Mouse (Mus musculus): Measurements from ENCODE around the gene Kansl2. TPM values are rescaled to one million over a fixed set of nuclear protein-coding genes. Genes with fewer than 3 reads are reported as not detected.

Kansl2 gene
- polyA plus RNA-seq, 1 experiment from 2014 or later = 102 TPM

DNA sequence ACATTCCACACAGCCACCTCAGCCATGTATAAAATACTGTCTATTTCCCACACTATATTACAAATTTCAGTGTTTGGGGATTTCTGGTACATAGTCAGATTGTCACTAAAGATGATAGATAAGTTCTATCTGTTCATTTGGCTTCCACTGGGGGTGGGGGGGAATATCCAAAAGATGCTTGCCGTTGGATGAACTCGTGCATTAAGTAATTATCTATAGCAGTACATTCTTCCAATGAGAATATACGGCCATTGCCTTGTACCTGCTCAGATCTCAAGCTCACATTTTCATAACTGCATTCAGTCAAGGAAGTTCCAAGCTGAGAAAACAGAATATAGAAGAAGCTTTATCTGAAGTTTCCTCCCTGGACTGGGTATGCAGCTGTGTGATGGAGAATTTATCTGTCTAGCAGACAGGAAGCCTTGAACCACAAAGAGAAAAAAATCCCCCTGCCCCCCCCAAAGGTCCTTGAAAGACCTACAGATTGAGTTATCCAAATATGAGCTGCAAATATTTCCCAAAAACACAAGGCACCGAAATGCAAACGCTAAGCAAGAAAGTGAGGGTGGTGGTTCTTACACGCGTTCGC lies 47.5 kb downstream of the Kansl2 start:
- H3K27ac ChIP-seq (replicated peaks) = no peak overlapping the region

DNA sequence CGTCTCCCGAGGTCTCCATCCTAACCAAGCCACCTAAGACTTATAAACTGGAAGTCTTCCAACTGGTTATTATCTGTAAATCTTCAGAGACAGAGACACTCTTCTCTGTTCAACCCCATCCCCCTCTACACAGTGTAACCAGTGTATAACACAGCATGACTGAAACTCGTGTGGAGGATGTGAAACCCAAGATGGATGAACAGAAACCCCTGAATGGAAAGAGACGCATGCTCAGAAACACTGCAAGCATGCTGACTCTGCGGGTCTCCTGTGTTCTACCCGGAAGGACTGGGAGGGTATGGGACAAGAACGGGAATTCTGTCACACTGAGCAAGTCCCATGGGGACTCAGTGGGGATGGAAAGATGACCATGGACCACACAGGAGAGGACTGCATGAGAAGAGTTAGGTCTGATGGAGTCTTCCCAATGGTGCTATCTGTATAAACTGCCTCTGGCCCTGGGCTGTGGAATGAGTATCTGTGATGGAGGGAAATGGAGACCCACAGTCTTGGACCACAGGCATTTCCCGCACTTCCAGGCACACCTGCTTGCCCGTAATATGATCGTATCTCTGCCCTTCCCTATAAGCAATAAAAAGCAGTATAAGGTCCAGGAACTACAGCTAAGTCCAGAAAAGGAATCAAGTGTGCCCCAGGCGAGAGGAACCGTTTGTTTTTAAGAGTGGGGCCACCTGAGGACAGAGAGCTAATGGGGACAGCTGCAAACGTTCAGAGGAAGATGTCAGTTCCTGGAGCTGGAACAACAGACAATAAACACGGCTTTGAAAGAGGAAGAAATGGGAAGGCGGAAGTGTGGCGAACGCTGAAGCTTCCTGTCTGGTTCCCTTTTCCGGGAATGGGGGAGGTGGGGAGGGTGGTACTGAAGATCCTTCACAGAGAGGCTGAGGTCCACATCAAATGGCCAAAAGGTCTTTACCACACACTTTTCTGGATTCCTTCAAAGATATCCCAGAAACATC lies 49.9 kb downstream of the Kansl2 start:
- Histone ChIP-seq H3K27ac (replicated peaks) (no peak overlapping the region), H3K9ac (replicated peaks) (no peak overlapping the region), H3K9me3 (replicated peaks) (no peaks in the 10 kb centered on the region), H3K4me1 (no peaks in the 10 kb centered on the region), H3K36me3 (no peaks in the 10 kb centered on the region), H3K4me2 (no peak overlapping the region), H3K27me3 (replicated peaks) (no peaks in the 10 kb centered on the region), H3K4me3 (replicated peaks) (no peak overlapping the region)
- no peak for ATAC-seq (ENCODE audit: low FRiP score)
- 73% methylated on average over 18 of the region's 18 CpGs for WGBS

More for the DNA sequence above, 47.5 kb downstream of the Kansl2 start:
- H3K9me3 ChIP-seq (replicated peaks) = no peaks in the 10 kb centered on the region
- 94% methylated on average over 8 of the region's 8 CpGs for WGBS
- no peaks in the 10 kb centered on the region for H3K27me3 ChIP-seq (replicated peaks)
- no peaks in the 10 kb centered on the region for H3K4me1 ChIP-seq
- H3K4me2 ChIP-seq = no peak overlapping the region
- no peak for ATAC-seq (ENCODE audit: low FRiP score)
- H3K4me3 ChIP-seq (replicated peaks) = no peak overlapping the region
- H3K36me3 ChIP-seq = no peaks in the 10 kb centered on the region
- no peak overlapping the region for H3K9ac ChIP-seq (replicated peaks)

DNA sequence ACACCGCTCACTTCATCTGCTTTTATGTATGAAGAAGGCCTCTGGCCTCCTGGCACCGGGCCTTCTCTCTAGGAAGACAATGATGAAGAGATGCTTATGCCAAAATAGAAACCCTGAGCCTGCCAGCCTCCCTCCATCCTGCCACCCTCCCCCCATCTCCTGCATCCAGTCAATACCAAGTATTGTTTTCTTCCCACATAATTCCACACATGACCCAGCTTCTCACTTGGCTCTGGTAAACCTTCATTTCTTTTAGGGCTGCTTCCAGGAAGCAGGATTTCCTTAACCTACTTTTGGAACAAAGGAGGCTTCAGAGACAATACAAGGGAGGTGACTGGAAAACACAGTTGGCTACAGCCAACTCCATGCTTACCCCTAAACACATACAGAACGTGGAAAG lies 51.4 kb downstream of the Kansl2 start, which contains the start of gene Lalba:
Gene Lalba, minus strand, starts transcription at position 21 of the 400 bp plus-strand sequence.
- H3K9me3 ChIP-seq (replicated peaks) = no peaks in the 10 kb centered on the region
- no peaks in the 10 kb centered on the region for H3K27me3 ChIP-seq (replicated peaks)
- H3K9ac ChIP-seq (replicated peaks) = no peak within 1 kb of the TSS
- no peaks in the 10 kb centered on the region for H3K4me1 ChIP-seq
- no peak within 1 kb of the TSS for H3K4me3 ChIP-seq (replicated peaks)
- no peaks in the 10 kb centered on the region for H3K36me3 ChIP-seq
- no peak within 1 kb of the TSS for H3K4me2 ChIP-seq
- no peak for ATAC-seq (ENCODE audit: low FRiP score)
- no peak within 1 kb of the TSS for H3K27ac ChIP-seq (replicated peaks)
- WGBS = 70% methylated on average over 3 of the region's 3 CpGs

DNA sequence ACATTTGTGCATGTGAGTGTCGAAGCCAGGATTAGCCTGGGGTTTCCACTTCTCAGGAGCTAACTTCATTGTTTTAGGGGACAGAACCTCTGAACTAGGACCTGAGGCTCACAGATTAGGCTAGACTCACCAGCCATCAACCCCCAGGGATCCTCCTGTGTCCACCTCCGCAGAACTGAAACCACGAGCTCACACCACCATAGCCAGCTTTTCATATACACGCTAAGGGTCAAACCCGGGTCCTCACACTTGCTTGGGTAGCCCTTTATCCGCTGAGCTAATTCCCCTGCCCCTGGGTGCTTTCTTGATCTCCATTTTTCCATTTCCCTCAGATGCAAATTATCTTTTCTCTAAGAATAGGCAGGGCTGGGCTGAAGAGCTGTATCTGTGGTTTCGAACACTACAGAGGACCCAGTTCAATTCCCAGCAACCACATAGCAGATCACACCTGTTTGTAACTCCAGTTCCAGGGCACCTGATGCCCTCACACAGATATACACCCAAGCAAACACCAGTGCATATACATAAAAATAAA lies 54.4 kb downstream of the Kansl2 start:
- H3K27me3 ChIP-seq (replicated peaks) = no peaks in the 10 kb centered on the region
- ATAC-seq (ENCODE audit: low FRiP score) = no peak
- H3K4me3 ChIP-seq (replicated peaks) = no peak overlapping the region
- no peak overlapping the region for H3K27ac ChIP-seq (replicated peaks)
- no peak overlapping the region for H3K9ac ChIP-seq (replicated peaks)
- no peaks in the 10 kb centered on the region for H3K4me1 ChIP-seq
- 77% methylated on average over 7 of the region's 7 CpGs for WGBS
- no peaks in the 10 kb centered on the region for H3K9me3 ChIP-seq (replicated peaks)
- H3K4me2 ChIP-seq = no peak overlapping the region
- no peaks in the 10 kb centered on the region for H3K36me3 ChIP-seq

DNA sequence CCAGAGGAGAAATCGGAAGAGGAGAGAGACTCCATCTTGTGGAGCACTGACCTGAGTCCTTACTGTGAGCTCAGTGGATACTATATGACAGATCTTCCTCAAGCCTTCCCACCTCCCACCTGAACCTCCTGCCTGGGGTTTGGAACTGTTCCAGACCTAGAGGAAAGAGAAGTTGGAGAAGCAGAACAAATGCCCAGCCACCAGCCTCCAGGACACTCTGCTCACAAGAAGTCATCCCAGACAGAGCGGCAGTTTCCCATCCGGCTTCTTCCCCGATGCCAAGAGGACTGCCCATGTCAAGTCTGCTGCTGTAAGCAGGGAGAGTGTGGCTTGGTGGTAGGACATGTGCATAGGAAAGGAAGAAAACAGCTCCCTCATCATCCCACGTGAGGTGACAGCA lies 57.8 kb downstream of the Kansl2 start:
- no peaks in the 10 kb centered on the region for H3K36me3 ChIP-seq
- no peaks in the 10 kb centered on the region for H3K27me3 ChIP-seq (replicated peaks)

DNA sequence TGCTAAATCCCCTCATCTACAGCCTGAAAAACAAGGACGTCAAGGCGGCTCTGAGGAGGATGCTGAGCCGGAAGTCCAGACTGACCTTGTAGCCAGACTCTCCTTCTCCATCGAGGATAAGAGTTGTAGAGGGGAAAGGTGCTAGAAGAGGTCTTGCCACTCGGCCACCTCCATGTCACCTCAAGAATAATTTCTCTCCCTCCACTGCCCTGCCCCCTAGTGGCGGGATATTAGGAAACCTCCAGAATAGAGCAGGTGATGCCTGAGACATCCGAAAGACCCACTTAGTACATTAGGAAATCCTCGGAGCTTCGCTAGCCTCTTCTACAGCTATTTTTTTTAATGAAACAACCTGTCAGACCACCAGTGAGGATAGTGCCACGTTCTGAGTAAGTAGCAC lies 58.7 kb downstream of the Kansl2 start:
- ATAC-seq (ENCODE audit: low FRiP score) = no peak
- H3K27me3 ChIP-seq (replicated peaks) = no peaks in the 10 kb centered on the region
- H3K9ac ChIP-seq (replicated peaks) = no peak overlapping the region
- H3K27ac ChIP-seq (replicated peaks) = no peak overlapping the region
- WGBS = 60% methylated on average over 10 of the region's 10 CpGs
- no peak overlapping the region for H3K4me2 ChIP-seq
- no peaks in the 10 kb centered on the region for H3K36me3 ChIP-seq
- no peaks in the 10 kb centered on the region for H3K9me3 ChIP-seq (replicated peaks)
- H3K4me1 ChIP-seq = no peaks in the 10 kb centered on the region
- H3K4me3 ChIP-seq (replicated peaks) = no peak overlapping the region

More for the DNA sequence above, 57.8 kb downstream of the Kansl2 start:
- 85% methylated on average over 5 of the region's 5 CpGs for WGBS
- H3K27ac ChIP-seq (replicated peaks) = no peak overlapping the region
- no peak overlapping the region for H3K9ac ChIP-seq (replicated peaks)
- H3K9me3 ChIP-seq (replicated peaks) = no peaks in the 10 kb centered on the region
- no peaks in the 10 kb centered on the region for H3K4me1 ChIP-seq
- no peak overlapping the region for H3K4me2 ChIP-seq
- no peak for ATAC-seq (ENCODE audit: low FRiP score)
- no peak overlapping the region for H3K4me3 ChIP-seq (replicated peaks)

DNA sequence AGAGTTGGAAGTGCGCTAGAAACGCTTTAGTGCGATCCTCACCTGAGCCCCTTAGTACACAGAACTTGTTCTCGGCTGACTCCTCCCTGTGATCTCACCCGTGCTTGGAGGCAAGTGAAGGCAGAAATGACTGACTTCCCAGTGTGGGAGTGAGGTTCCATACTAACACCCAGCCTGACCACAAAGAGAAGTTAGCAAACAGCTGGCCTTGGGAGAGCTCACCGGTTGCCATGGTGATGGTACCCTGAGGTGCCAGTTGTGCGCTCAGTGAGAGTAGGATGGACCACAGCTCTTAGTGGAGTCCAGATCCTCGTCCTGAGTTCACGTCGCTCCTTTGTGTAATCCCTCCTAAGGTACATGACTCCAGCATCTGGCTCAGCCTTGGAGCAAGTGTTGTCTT lies 59.1 kb downstream of the Kansl2 start:
- no peak overlapping the region for H3K4me3 ChIP-seq (replicated peaks)
- no peak overlapping the region for H3K9ac ChIP-seq (replicated peaks)
- no peak overlapping the region for H3K4me2 ChIP-seq
- WGBS = 84% methylated on average over 10 of the region's 10 CpGs
- H3K27ac ChIP-seq (replicated peaks) = no peak overlapping the region
- no peaks in the 10 kb centered on the region for H3K4me1 ChIP-seq
- H3K36me3 ChIP-seq = no peaks in the 10 kb centered on the region
- no peaks in the 10 kb centered on the region for H3K9me3 ChIP-seq (replicated peaks)
- H3K27me3 ChIP-seq (replicated peaks) = no peaks in the 10 kb centered on the region
- ATAC-seq (ENCODE audit: low FRiP score) = no peak

DNA sequence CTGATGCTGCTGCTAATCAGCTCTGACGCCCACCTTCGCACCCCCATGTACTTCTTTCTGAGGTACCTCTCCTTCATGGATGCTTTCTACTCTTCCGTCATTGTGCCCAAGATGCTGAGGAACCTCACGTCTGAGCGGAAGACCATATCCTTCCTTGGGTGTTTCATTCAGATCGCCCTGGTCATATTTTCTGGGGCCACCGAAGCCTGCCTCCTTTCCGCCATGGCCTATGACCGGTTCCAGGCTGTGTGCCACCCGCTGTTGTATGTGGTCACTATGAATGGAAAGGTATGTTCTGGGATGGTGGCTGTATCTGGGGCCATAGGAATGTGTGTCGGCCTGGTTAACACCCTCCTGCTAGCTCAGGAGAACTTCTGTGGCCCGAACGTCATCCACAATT lies 62.5 kb downstream of the Kansl2 start:
- Histone ChIP-seq H3K27ac (replicated peaks) (no peak overlapping the region), H3K27me3 (replicated peaks) (no peaks in the 10 kb centered on the region), H3K36me3 (no peaks in the 10 kb centered on the region), H3K4me1 (no peaks in the 10 kb centered on the region), H3K9me3 (replicated peaks) (no peaks in the 10 kb centered on the region), H3K4me3 (replicated peaks) (no peak overlapping the region), H3K9ac (replicated peaks) (no peak overlapping the region), H3K4me2 (no peak overlapping the region)
- 91% methylated on average over 13 of the region's 13 CpGs for WGBS
- no peak for ATAC-seq (ENCODE audit: low FRiP score)

DNA sequence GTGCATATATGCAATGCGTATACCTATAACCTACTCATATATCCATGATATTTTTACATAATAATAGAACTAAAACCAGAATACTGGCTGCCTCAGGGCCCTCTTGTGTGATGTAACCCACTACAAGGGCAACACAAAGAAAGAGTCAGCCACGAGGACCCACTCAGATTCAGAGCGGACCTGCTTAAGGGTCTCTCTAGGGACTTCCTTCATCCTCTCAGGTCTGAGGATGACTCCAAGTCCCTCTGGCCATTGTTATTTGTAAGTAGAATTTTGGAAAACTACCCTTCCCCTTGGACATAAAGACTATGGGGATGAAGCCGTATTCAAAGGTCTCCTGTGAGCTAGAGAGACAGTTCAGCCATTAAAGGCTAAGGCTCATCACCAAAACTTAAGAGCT lies 64.5 kb downstream of the Kansl2 start, which contains the start of gene OR5BS1P:
Gene OR5BS1P, plus strand, starts transcription at position 301 of the 400 bp plus-strand sequence.
- Histone ChIP-seq H3K4me1 (no peaks in the 10 kb centered on the region), H3K4me3 (replicated peaks) (no peak within 1 kb of the TSS), H3K9me3 (replicated peaks) (no peaks in the 10 kb centered on the region), H3K4me2 (no peak within 1 kb of the TSS), H3K27me3 (replicated peaks) (no peaks in the 10 kb centered on the region), H3K27ac (replicated peaks) (no peak within 1 kb of the TSS), H3K36me3 (no peaks in the 10 kb centered on the region), H3K9ac (replicated peaks) (no peak within 1 kb of the TSS)
- ATAC-seq (ENCODE audit: low FRiP score) = no peak
- WGBS = 90% methylated on average over 4 of the region's 4 CpGs

Measured in neural tube, embryonic 15.5 days (tissue).